Mouse (Mus musculus): Measurements from ENCODE around the gene Nit1.

Gene Nit1

GRCm38 (mm10) chr1:171293351-171293750 is 52.1 kb downstream of the Nit1 start:
- DNase-seq = no peak

DNA sequence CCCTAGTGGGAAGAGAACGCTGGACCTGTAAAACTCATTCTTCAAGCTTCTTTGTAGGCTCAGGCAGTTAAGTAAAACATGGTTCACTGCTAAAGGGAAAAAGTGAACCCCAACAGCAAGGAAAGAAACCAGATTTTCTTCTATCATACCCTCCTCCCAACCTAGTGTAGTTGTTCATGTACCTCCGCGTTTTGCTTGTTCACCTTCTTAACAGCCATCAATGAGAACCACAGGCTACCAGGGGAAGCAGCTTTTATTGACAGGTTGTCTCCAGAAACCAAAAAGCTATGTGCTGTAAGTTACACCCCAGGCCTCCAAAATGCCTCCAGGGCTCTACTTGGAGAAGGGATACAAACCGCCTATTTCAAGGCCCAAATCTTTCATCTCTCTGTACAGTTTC is 57.1 kb downstream of the Nit1 start:
- no peak for DNase-seq
